Mouse (Mus musculus): ENCODE results near the gene Dab2.

GRCm38 (mm10) chr15:6398881-6399280 lies 99.3 kb downstream of the Dab2 start:
- no peak for TF ChIP-seq CTCF (IDR thresholded peaks at IDR 0.05; ENCODE audit: control insufficient read depth, insufficient read depth, low read length)
- no peak for TF ChIP-seq POLR2A (IDR thresholded peaks at IDR 0.05; ENCODE audit: borderline replicate concordance, control insufficient read depth, low read depth, low read length)
